Mouse (Mus musculus) kidney, embryonic 15.5 days (tissue): ENCODE data around the gene Ptprd. TPM values are rescaled to one million over a fixed set of nuclear protein-coding genes. Genes with fewer than 3 reads are reported as not detected.

Experiments used
- ATAC-seq: fragments of 200-750 bp; cut with Nextera tagmentation; replicated peaks from 2 replicates; pipeline ENCODE4 v1.8.0; 2017; ENCODE audit warnings: moderate TSS enrichment; ENCODE audit not compliant: low FRiP score
- H3K27ac ChIP-seq: fragments of 300-500 bp; sonication (generic); 2 replicates; pipeline ENCODE4 v1.5.1; 2015; ENCODE audit warnings: mild to moderate bottlenecking, inconsistent platforms
- H3K27me3 ChIP-seq: fragments of 300-500 bp; sonication (generic); 2 replicates; pipeline ENCODE4 v1.6.1; 2015; ENCODE audit warnings: inconsistent platforms
- H3K36me3 ChIP-seq: fragments of 300-500 bp; sonication (generic); 2 replicates; pipeline ENCODE4 v1.6.1; 2015; ENCODE audit warnings: inconsistent platforms
- H3K4me1 ChIP-seq: fragments of 300-500 bp; sonication (generic); 2 replicates; pipeline ENCODE4 v1.6.1; 2015; ENCODE audit warnings: inconsistent platforms
- H3K4me2 ChIP-seq: fragments of 300-500 bp; sonication (generic); 2 replicates; pipeline ENCODE4 v1.6.1; 2015; ENCODE audit warnings: moderate library complexity, mild to moderate bottlenecking, inconsistent platforms
- H3K4me3 ChIP-seq: fragments of 300-500 bp; sonication (generic); replicated peaks from 2 replicates; pipeline ENCODE4 v1.5.1; 2015; ENCODE audit warnings: mild to moderate bottlenecking, inconsistent platforms
- H3K9ac ChIP-seq: fragments of 300-500 bp; sonication (generic); 2 replicates; pipeline ENCODE4 v1.6.1; 2015; ENCODE audit warnings: mild to moderate bottlenecking, inconsistent platforms
- H3K9me3 ChIP-seq: fragments of 300-500 bp; sonication (generic); replicated peaks from 2 replicates; pipeline ENCODE4 v1.6.1; 2016; ENCODE audit warnings: inconsistent platforms
- WGBS: fragments of 180-500 bp; shearing (Covaris S2); methylation state at CpG from one replicate; pipeline ENCODE4 v1.1.7; 2015; ENCODE audit warnings: mixed read lengths; 5-methylcytosine and 5-hydroxymethylcytosine counted together
- polyA plus RNA-seq: library from polyadenylated mRNA; unstranded; fragments of >200 nt; fragmentation: Nextera tagmentation; extraction: Ambion mirVana; gene quantifications from 2 replicates; pipeline ENCODE4 v1.2.1, GENCODE M21; 2015

Ptprd gene
- polyA plus RNA-seq, 1 experiment from 2014 or later, result 21.6 TPM

DNA sequence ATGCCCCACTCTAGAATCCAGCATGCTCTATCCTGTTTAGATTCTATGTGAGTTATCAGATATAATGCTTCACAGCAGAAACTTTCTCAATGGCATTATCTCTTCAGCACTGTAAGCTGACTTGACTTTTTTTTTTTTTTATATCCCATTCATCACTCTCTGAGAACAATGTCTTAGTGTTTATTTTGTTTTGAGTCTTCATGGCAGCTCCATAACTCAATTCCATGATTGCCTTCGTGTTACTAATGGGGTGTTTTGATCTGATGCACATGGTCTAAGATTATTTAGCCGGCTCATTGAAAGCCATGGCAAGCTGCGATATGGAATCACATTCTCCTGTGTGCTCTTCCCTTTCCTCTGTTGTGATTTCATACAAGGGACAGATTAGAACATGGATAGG is 1555.0 kb downstream of the Ptprd start:
- H3K4me1 ChIP-seq, result no peaks in the 10 kb centered on the region
- ATAC-seq, result no peak
- no peak overlapping the region for H3K4me2 ChIP-seq
- H3K36me3 ChIP-seq, result no peaks in the 10 kb centered on the region
- H3K4me3 ChIP-seq, result no peak overlapping the region
- H3K9ac ChIP-seq, result no peak overlapping the region
- no peaks in the 10 kb centered on the region for H3K27me3 ChIP-seq
- no peak overlapping the region for H3K27ac ChIP-seq
- 58% methylated on average over 3 of the region's 3 CpGs for WGBS
- H3K9me3 ChIP-seq, result no peaks in the 10 kb centered on the region

DNA sequence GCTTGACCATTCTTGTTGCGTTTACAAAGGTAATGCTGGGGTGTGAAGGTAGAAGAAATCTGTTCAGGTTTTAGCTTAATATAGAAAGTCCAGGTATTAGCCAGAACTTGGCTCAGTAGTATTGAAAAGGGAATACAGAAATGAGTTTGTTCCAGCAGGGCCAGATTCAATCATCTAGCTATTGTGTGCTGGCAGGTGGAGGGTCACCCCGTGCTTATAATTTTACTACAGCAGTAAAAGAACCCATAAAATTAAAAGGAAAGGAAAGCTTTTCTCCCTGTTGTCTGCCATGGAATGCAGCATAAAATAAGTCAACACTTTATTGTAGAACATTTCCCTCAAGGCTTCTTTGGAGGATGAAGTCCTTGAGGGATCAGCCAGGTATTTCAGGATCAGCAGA is 1558.8 kb downstream of the Ptprd start:
- H3K4me1 ChIP-seq, result no peaks in the 10 kb centered on the region
- no peaks in the 10 kb centered on the region for H3K27me3 ChIP-seq
- H3K9me3 ChIP-seq, result no peaks in the 10 kb centered on the region
- H3K36me3 ChIP-seq, result no peaks in the 10 kb centered on the region
- H3K9ac ChIP-seq, result no peak overlapping the region
- 71% methylated on average over 2 of the region's 2 CpGs for WGBS
- no peak overlapping the region for H3K4me3 ChIP-seq
- ATAC-seq, result no peak
- H3K4me2 ChIP-seq, result no peak overlapping the region
- no peak overlapping the region for H3K27ac ChIP-seq

DNA sequence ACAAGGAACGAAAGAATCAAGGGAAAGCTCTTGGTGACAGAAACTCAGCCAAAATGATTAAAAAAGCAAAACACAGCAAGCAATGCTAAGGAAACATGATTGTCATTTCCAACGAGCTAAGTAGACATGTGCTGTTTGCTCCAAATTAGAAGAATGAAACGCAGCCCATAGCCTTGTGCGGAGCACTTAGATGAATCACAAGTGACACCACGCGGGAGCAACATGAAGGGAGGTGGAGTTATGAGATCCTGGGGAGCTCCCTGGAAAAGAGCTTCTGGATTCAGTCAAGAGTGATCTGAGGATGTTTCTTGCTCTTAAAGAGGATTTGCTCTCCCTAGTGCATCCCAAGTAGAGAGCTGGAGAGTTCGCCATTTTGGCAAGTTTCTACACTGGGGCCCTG is 1590.0 kb downstream of the Ptprd start:
- Histone ChIP-seq H3K27ac (no peak overlapping the region), H3K27me3 (no peaks in the 10 kb centered on the region), H3K4me3 (no peak overlapping the region), H3K36me3 (no peaks in the 10 kb centered on the region), H3K4me1 (no peaks in the 10 kb centered on the region), H3K9me3 (no peaks in the 10 kb centered on the region), H3K9ac (no peak overlapping the region), H3K4me2 (no peak overlapping the region)
- WGBS, result 81% methylated on average over 7 of the region's 7 CpGs
- ATAC-seq, result no peak

DNA sequence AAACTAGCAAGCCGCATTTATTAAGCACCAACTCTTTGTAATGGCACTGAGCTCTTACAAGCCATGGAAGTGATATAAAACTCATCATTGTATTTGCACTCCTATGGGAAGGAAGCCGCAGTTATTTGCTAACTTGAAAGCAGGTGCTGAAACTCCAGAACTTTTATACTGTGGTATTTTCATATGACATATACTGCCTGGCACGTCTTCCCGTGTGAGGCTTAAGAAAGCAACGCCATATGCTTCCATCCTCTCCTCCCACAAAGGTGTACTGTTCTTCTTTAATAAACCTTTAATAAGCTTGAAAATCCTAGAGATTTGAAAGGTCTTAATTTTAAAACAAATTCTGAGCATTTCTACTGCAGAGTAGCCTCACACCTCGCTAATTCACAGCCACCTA is 1595.1 kb downstream of the Ptprd start:
- no peak overlapping the region for H3K9ac ChIP-seq
- H3K4me3 ChIP-seq, result no peak overlapping the region
- no peaks in the 10 kb centered on the region for H3K36me3 ChIP-seq
- H3K27me3 ChIP-seq, result no peaks in the 10 kb centered on the region
- ATAC-seq, result no peak
- 90% methylated on average over 6 of the region's 6 CpGs for WGBS
- H3K9me3 ChIP-seq, result no peaks in the 10 kb centered on the region
- H3K4me2 ChIP-seq, result no peak overlapping the region
- H3K4me1 ChIP-seq, result no peaks in the 10 kb centered on the region
- no peak overlapping the region for H3K27ac ChIP-seq

DNA sequence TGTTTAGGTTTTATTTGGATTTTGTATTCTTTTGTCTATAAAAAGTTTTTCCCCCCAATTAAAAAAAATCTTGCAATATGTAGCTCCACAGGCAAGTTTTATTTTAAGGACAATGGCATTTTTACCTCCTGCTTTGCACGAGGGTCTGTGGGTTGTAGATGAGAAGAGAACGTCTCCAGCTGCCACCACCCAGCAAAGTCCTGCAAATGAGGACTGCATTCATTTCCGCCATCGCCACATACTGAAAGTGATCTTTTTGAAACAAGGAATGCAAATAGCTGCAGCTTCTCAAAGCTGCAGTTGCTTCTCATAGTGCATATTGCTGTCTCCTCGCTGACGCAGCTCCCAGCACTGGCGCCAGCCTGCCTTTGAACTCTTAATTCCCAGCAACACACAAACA is 1603.5 kb downstream of the Ptprd start:
- no peaks in the 10 kb centered on the region for H3K9me3 ChIP-seq
- no peak overlapping the region for H3K27ac ChIP-seq
- H3K4me2 ChIP-seq, result 0 out of 2 replicates have a peak overlapping the region, but pooled peaks have one; percentile 7
- H3K9ac ChIP-seq, result no peak overlapping the region
- no peaks in the 10 kb centered on the region for H3K36me3 ChIP-seq
- WGBS, result 43% methylated on average over 7 of the region's 7 CpGs
- H3K4me3 ChIP-seq, result no peak overlapping the region
- ATAC-seq, result no peak
- H3K27me3 ChIP-seq, result no peaks in the 10 kb centered on the region
- H3K4me1 ChIP-seq, result 0 out of 2 replicates have a peak, but pooled peaks cover 4% of the 10 kb centered on the region

DNA sequence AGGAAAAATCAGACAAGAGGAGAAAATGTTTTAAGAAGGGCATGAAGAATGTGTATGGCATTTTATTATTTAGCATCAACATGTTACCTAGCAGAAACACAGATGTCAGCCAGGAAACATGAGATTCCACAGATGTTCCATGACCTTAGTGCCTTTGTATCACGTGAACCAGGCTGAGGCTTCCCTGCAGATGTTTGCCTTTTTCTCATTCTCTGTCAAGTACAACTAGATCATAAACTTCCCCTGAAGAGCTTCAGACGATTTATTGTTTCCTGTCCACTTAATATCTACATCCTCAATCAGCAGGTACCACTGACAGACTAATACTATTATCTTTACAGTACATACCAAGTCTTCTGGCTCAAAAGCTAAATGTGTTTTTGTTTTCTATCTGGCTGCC is 1605.0 kb downstream of the Ptprd start:
- 16% methylated on average over 2 of the region's 2 CpGs for WGBS
- Histone ChIP-seq H3K9me3 (no peaks in the 10 kb centered on the region), H3K27ac (no peak overlapping the region), H3K27me3 (no peaks in the 10 kb centered on the region), H3K4me3 (no peak overlapping the region), H3K9ac (no peak overlapping the region), H3K4me1 (0 out of 2 replicates have a peak, but pooled peaks cover 4% of the 10 kb centered on the region), H3K36me3 (no peaks in the 10 kb centered on the region), H3K4me2 (no peak overlapping the region)
- peak; percentile 54; the same call in 1 of the 2 replicates for ATAC-seq

DNA sequence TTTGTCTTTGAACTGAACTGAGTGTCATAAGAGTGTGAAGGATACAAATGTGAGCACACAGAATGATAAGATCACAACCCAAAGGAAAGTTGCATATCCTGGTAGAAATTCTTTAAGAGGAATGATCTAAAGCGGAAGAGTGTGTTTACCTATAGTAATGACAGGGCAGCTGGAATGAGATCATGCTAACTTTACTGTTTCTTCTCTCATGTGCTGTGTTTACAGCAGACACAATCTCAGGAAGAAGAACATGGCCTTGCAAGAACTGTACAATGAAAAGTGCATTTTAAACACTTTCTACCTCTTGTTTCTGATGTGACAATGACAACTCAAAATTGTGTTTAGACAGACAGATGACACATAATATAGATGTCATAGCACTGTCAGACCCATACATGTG is 1621.0 kb downstream of the Ptprd start:
- no peak for ATAC-seq
- no peaks in the 10 kb centered on the region for H3K27me3 ChIP-seq
- H3K4me3 ChIP-seq, result no peak overlapping the region
- H3K4me2 ChIP-seq, result no peak overlapping the region
- 85% methylated on average over 1 of the region's 1 CpGs for WGBS
- no peaks in the 10 kb centered on the region for H3K4me1 ChIP-seq
- no peaks in the 10 kb centered on the region for H3K36me3 ChIP-seq
- no peak overlapping the region for H3K27ac ChIP-seq
- H3K9ac ChIP-seq, result no peak overlapping the region
- H3K9me3 ChIP-seq, result no peaks in the 10 kb centered on the region

DNA sequence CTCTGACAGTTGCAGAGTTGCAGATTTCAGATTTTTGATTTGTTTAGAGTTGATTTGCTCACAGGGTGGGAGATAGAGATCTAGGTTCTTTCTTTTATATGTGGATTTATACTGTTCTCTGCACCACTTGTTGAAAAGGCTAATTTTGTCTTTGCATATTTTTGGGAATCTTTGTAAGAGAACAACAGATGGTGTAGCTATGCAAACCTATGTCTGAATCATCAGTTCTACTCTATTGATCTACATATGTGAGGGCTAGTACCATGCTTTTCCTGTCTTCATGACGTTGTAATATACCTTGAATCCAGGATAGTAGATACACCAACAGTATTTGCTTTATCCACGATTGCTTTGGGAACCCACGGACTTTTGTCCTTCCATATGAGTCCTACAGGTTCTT is 1628.7 kb downstream of the Ptprd start:
- no peak overlapping the region for H3K27ac ChIP-seq
- H3K27me3 ChIP-seq, result no peaks in the 10 kb centered on the region
- no peak for ATAC-seq
- H3K4me2 ChIP-seq, result no peak overlapping the region
- no peaks in the 10 kb centered on the region for H3K9me3 ChIP-seq
- 85% methylated on average over 3 of the region's 3 CpGs for WGBS
- H3K9ac ChIP-seq, result no peak overlapping the region
- H3K4me1 ChIP-seq, result no peaks in the 10 kb centered on the region
- H3K4me3 ChIP-seq, result no peak overlapping the region
- no peaks in the 10 kb centered on the region for H3K36me3 ChIP-seq

DNA sequence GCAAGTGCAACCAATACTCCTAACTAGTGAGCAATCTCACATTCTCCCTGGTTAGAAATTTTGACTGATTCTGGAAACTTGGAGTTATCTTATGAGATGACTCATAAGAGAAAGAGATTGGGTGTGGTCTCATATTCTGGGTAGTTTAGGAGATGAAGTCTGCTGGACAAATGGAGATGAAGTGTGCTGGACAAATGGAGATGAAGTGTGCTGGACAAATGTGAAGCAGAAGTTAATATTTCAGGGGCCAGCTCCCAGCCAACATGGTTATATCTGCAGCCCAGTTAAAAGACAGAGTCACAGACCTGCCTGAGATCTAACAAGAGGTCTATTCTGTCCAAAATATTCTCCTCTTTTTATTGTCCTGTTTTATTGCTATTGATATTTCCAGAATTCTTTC is 1645.8 kb downstream of the Ptprd start:
- Histone ChIP-seq H3K4me3 (no peak overlapping the region), H3K9me3 (no peaks in the 10 kb centered on the region), H3K27ac (no peak overlapping the region), H3K27me3 (no peaks in the 10 kb centered on the region), H3K36me3 (no peaks in the 10 kb centered on the region), H3K9ac (no peak overlapping the region), H3K4me2 (no peak overlapping the region), H3K4me1 (no peaks in the 10 kb centered on the region)
- no peak for ATAC-seq

DNA sequence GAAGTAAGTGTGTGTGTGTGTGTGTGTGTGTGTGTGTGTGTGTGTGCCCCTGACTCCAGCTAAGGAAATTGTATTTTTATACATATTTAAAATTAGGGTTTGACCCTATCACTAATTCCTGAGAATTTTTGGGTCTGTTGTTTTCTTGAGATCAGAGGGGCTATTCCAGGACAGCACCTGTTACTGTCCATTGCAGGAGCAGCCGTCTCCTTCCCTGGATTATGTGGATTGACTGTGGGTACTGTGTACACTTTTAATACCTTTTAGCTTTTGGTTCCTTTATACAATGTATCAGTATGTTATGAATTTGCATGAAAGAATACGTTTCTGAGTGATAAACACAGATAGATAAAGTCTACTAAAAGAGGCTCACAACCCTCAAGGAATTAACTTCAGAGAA is 1670.0 kb downstream of the Ptprd start:
- Histone ChIP-seq H3K4me1 (no peaks in the 10 kb centered on the region), H3K9me3 (no peaks in the 10 kb centered on the region), H3K9ac (no peak overlapping the region), H3K27ac (no peak overlapping the region), H3K27me3 (no peaks in the 10 kb centered on the region), H3K4me2 (no peak overlapping the region), H3K4me3 (no peak overlapping the region), H3K36me3 (no peaks in the 10 kb centered on the region)
- WGBS, result 75% methylated on average over 2 of the region's 2 CpGs
- ATAC-seq, result no peak

DNA sequence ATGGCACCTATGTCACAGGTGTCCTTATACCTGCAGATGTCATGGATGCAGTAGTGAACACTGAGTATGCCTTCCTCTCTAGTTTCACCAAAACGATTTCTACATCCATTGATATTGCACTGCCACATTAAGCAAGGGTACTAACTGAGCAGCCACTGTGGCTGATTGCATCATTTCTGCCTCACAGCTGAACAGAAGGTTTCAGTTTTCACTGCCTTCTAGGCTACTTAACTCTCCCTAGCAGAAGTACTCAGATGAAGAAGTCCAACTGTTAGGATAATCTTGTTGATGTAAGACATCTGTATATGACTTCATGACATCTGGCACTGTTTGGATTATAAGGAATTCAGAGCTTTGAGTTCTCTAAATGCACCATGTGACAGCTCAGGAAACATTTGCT is 1678.8 kb downstream of the Ptprd start:
- Histone ChIP-seq H3K4me1 (no peaks in the 10 kb centered on the region), H3K4me2 (no peak overlapping the region), H3K27me3 (no peaks in the 10 kb centered on the region), H3K9me3 (no peaks in the 10 kb centered on the region), H3K4me3 (no peak overlapping the region), H3K9ac (no peak overlapping the region), H3K27ac (no peak overlapping the region), H3K36me3 (no peaks in the 10 kb centered on the region)
- 39% methylated on average over 1 of the region's 1 CpGs for WGBS
- ATAC-seq, result peak; percentile 46; the same call in 1 of the 2 replicates

DNA sequence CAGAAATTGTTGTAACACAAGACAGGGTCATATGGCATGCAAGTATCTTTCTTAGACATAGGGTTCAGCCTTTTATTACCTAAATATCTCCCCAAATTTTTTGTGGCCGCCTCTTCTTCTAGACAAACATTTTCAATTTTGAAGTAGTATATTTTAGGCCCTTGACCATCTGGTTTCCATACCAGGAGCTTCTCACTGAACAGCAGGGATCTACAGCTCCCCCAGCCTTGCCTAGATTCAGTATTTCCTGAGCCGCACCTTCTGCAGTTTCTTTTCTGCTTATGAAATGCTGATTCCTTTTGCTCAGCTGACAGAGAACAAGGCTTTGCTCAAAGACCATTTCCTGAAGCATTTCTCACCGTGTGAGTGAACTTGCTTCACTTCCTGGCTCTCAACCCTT is 1686.5 kb downstream of the Ptprd start:
- 67% methylated on average over 3 of the region's 3 CpGs for WGBS
- no peaks in the 10 kb centered on the region; the same call in 1 of the 2 replicates for H3K9me3 ChIP-seq
- H3K4me2 ChIP-seq, result no peak overlapping the region
- H3K4me3 ChIP-seq, result no peak overlapping the region
- H3K4me1 ChIP-seq, result no peaks in the 10 kb centered on the region
- H3K27me3 ChIP-seq, result no peaks in the 10 kb centered on the region
- H3K9ac ChIP-seq, result no peak overlapping the region
- no peak for ATAC-seq
- H3K36me3 ChIP-seq, result no peaks in the 10 kb centered on the region
- no peak overlapping the region for H3K27ac ChIP-seq

DNA sequence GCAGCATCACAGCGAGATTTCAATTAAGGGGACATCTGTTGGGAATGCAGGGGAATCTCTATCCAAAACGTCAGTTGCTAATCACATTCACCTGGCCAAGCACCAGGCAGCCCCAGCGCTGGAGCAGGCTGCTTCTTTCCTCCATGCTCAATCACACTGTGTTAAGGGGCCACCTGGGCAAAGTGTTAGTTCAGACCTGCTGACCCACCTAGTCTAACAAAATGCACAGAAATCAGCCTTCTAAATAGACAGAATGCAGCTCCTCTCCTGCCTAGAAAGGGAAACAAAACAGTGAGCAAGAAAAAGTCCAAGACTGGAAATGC is 1708.5 kb downstream of the Ptprd start:
- no peak overlapping the region for H3K9ac ChIP-seq
- no peak overlapping the region for H3K4me3 ChIP-seq
- H3K9me3 ChIP-seq, result no peaks in the 10 kb centered on the region
- ATAC-seq, result no peak
- H3K4me1 ChIP-seq, result 0 out of 2 replicates have a peak, but pooled peaks cover 6% of the 10 kb centered on the region
- H3K4me2 ChIP-seq, result no peak overlapping the region
- no peaks in the 10 kb centered on the region for H3K27me3 ChIP-seq
- 28% methylated on average over 3 of the region's 3 CpGs for WGBS
- H3K36me3 ChIP-seq, result no peaks in the 10 kb centered on the region
- H3K27ac ChIP-seq, result no peak overlapping the region
